Mouse (Mus musculus) neural tube, embryonic 14.5 days (tissue): ENCODE measurements around the gene Nubpl. TPM values are rescaled to one million over a fixed set of nuclear protein-coding genes. Genes with fewer than 3 reads are reported as not detected.
A peak's percentile ranks its signal among the peaks of the same experiment; 100 is the strongest.
"Not testable (repeated sequence)": the region's sequence is repeated elsewhere in the genome, so short reads cannot be mapped to it uniquely, and the experiment has no call there.

Experiments
- ATAC-seq: fragments of 200-750 bp; cut with Nextera tagmentation; 2 replicates; pipeline ENCODE4 v1.8.0; 2017; ENCODE audit warnings: low read depth, mild to moderate bottlenecking, moderate TSS enrichment, moderate library complexity
- H3K27ac ChIP-seq: fragments of 300-500 bp; sonication (generic); 2 replicates; pipeline ENCODE4 v1.5.1; 2014; ENCODE audit warnings: low read depth, mild to moderate bottlenecking, control low read depth, low read length, moderate library complexity, mixed read lengths
- H3K27me3 ChIP-seq: fragments of 300-500 bp; sonication (generic); 2 replicates; pipeline ENCODE4 v1.6.1; 2014; ENCODE audit warnings: low read length; ENCODE audit not compliant: control insufficient read depth, insufficient read depth
- H3K36me3 ChIP-seq: fragments of 300-500 bp; sonication (generic); 2 replicates; pipeline ENCODE4 v1.6.1; 2014; ENCODE audit warnings: low read length, mixed read lengths; ENCODE audit not compliant: control insufficient read depth, insufficient read depth
- H3K4me1 ChIP-seq: fragments of 300-500 bp; sonication (generic); 2 replicates; pipeline ENCODE4 v1.6.1; 2014; ENCODE audit warnings: low read length; ENCODE audit not compliant: control insufficient read depth, insufficient read depth
- H3K4me2 ChIP-seq: fragments of 300-500 bp; sonication (generic); 2 replicates; pipeline ENCODE4 v1.6.1; 2014; ENCODE audit warnings: mild to moderate bottlenecking, low read depth, low read length, control low read depth
- H3K4me3 ChIP-seq: fragments of 300-500 bp; sonication (generic); 2 replicates; pipeline ENCODE4 v1.5.1; 2014; ENCODE audit warnings: low read depth, low read length, control low read depth, mixed read lengths
- H3K9ac ChIP-seq: fragments of 300-500 bp; sonication (generic); replicated peaks from 2 replicates; pipeline ENCODE4 v1.6.1; 2014; ENCODE audit warnings: low read depth, mild to moderate bottlenecking, control low read depth, low read length, mixed read lengths
- H3K9me3 ChIP-seq: fragments of 300-500 bp; sonication (generic); 2 replicates; pipeline ENCODE4 v1.6.1; 2016; ENCODE audit warnings: low read length; ENCODE audit not compliant: control insufficient read depth
- WGBS: fragments of 180-500 bp; shearing (Covaris S2); extraction: QIAGEN DNeasy Blood & Tissue Kit; methylation state at CpG from one replicate; pipeline ENCODE4 v1.1.7; 2014; 5-methylcytosine and 5-hydroxymethylcytosine counted together
- polyA plus RNA-seq: library from polyadenylated mRNA; unstranded; fragments of >200 nt; fragmentation: Nextera tagmentation; extraction: Ambion mirVana; gene quantifications from 2 replicates; pipeline ENCODE4 v1.2.1, GENCODE M21; 2014

The Nubpl gene
- polyA plus RNA-seq = 6.3 and 7.4 TPM in 2 replicates

GRCm38 (mm10) chr12:52097650-52098070 lies at the start of gene Nubpl:
Nubpl (plus strand) TSS chr12:52097737.
- peak within 1 kb of the TSS; percentile 55; the same call in 1 of the 2 replicates for H3K27ac ChIP-seq
- H3K4me3 ChIP-seq = peak within 1 kb of the TSS; percentile 87
- peak; percentile 99 for ATAC-seq
- WGBS = under 1% methylated on average over 32 of the region's 32 CpGs
- H3K9me3 ChIP-seq = no peaks in the 10 kb centered on the region
- peak within 1 kb of the TSS; percentile 52 for H3K4me2 ChIP-seq
- 0 out of 2 replicates have a peak, but pooled peaks cover 5% of the 10 kb centered on the region for H3K4me1 ChIP-seq
- no peaks in the 10 kb centered on the region for H3K27me3 ChIP-seq
- H3K36me3 ChIP-seq = no peaks in the 10 kb centered on the region
- peak within 1 kb of the TSS; percentile 84 for H3K9ac ChIP-seq

GRCm38 (mm10) chr12:52049324-52049723 lies 48.2 kb upstream of the Nubpl start:
- Histone ChIP-seq H3K9ac (no peak overlapping the region), H3K4me1 (no peaks in the 10 kb centered on the region), H3K27ac (no peak overlapping the region), H3K36me3 (no peaks in the 10 kb centered on the region), H3K9me3 (no peaks in the 10 kb centered on the region), H3K27me3 (no peaks in the 10 kb centered on the region), H3K4me3 (no peak overlapping the region), H3K4me2 (no peak overlapping the region)
- ATAC-seq = no peak
- WGBS = 48% methylated on average over 2 of the region's 2 CpGs

GRCm38 (mm10) chr12:52079296-52079695 lies 18.2 kb upstream of the Nubpl start:
- not testable (repeated sequence) for H3K36me3 ChIP-seq, H3K4me2 ChIP-seq, H3K27me3 ChIP-seq, ATAC-seq, H3K27ac ChIP-seq, H3K9ac ChIP-seq, H3K9me3 ChIP-seq, H3K4me3 ChIP-seq, H3K4me1 ChIP-seq
- WGBS = no CpG with 5 or more reads among the region's 3 CpGs

- 0 out of 2 replicates have a peak, but pooled peaks cover 5% of the 10 kb centered on the region for H3K4me1 ChIP-seq
- no peaks in the 10 kb centered on the region for H3K27me3 ChIP-seq
- H3K9me3 ChIP-seq = no peaks in the 10 kb centered on the region
- peak overlapping the region; percentile 87 for H3K4me3 ChIP-seq
- peak overlapping the region; percentile 52 for H3K4me2 ChIP-seq
- peak; percentile 72 for ATAC-seq
- no peaks in the 10 kb centered on the region for H3K36me3 ChIP-seq
- no peak overlapping the region; the same call in 1 of the 2 replicates for H3K27ac ChIP-seq
- H3K9ac ChIP-seq = peak overlapping the region; percentile 84; the same call in 1 of the 2 replicates
- 73% methylated on average over 13 of the region's 13 CpGs for WGBS
Measured at GRCm38 (mm10) chr12:52097049-52097649, 388 bp upstream of the Nubpl start.

- H3K27ac ChIP-seq = no peak overlapping the region
- no peaks in the 10 kb centered on the region for H3K9me3 ChIP-seq
- H3K27me3 ChIP-seq = no peaks in the 10 kb centered on the region
- no peak overlapping the region for H3K4me3 ChIP-seq
- H3K9ac ChIP-seq = no peak overlapping the region
- H3K4me1 ChIP-seq = no peaks in the 10 kb centered on the region
- no peak for ATAC-seq
- H3K36me3 ChIP-seq = no peaks in the 10 kb centered on the region
- no peak overlapping the region for H3K4me2 ChIP-seq
Measured at GRCm38 (mm10) chr12:52120276-52120675, 22.7 kb downstream of the Nubpl start.

GRCm38 (mm10) chr12:52126407-52126806 lies 28.9 kb downstream of the Nubpl start:
- no peaks in the 10 kb centered on the region for H3K27me3 ChIP-seq
- no peak overlapping the region for H3K27ac ChIP-seq
- H3K4me2 ChIP-seq = no peak overlapping the region
- no peaks in the 10 kb centered on the region for H3K4me1 ChIP-seq
- no peak for ATAC-seq
- H3K4me3 ChIP-seq = no peak overlapping the region
- H3K36me3 ChIP-seq = no peaks in the 10 kb centered on the region
- no peak overlapping the region for H3K9ac ChIP-seq
- 46% methylated on average over 3 of the region's 3 CpGs for WGBS
- H3K9me3 ChIP-seq = no peaks in the 10 kb centered on the region

- Histone ChIP-seq H3K9me3 (no peaks in the 10 kb centered on the region), H3K4me2 (no peak overlapping the region), H3K9ac (no peak overlapping the region), H3K4me1 (no peaks in the 10 kb centered on the region), H3K36me3 (no peaks in the 10 kb centered on the region), H3K27me3 (no peaks in the 10 kb centered on the region), H3K4me3 (no peak overlapping the region), H3K27ac (no peak overlapping the region)
- 98% methylated on average over 3 of the region's 3 CpGs for WGBS
- no peak for ATAC-seq
Measured at GRCm38 (mm10) chr12:52129072-52129471, 31.5 kb downstream of the Nubpl start.

GRCm38 (mm10) chr12:52132256-52132655 lies 34.7 kb downstream of the Nubpl start:
- H3K9ac ChIP-seq = no peak overlapping the region
- H3K36me3 ChIP-seq = no peaks in the 10 kb centered on the region
- ATAC-seq = no peak
- no peaks in the 10 kb centered on the region for H3K9me3 ChIP-seq
- H3K27me3 ChIP-seq = no peaks in the 10 kb centered on the region
- H3K27ac ChIP-seq = no peak overlapping the region
- no peak overlapping the region for H3K4me3 ChIP-seq
- WGBS = 1% methylated on average over 10 of the region's 10 CpGs
- H3K4me2 ChIP-seq = no peak overlapping the region
- no peaks in the 10 kb centered on the region for H3K4me1 ChIP-seq

GRCm38 (mm10) chr12:52138296-52138695 lies 40.8 kb downstream of the Nubpl start:
- Histone ChIP-seq H3K27me3 (no peaks in the 10 kb centered on the region), H3K4me3 (no peak overlapping the region), H3K9ac (no peak overlapping the region), H3K27ac (no peak overlapping the region), H3K4me1 (no peaks in the 10 kb centered on the region), H3K9me3 (no peaks in the 10 kb centered on the region), H3K36me3 (no peaks in the 10 kb centered on the region), H3K4me2 (no peak overlapping the region)
- WGBS = 44% methylated on average over 4 of the region's 4 CpGs
- no peak for ATAC-seq
